Mouse (Mus musculus): Measurements from ENCODE around the gene Rab5c. TPM values are rescaled to one million over a fixed set of nuclear protein-coding genes. Genes with fewer than 3 reads are reported as not detected.

Rab5c gene
- total and polyA plus RNA-seq, 2 experiments from 2014 or later: 34.4 to 250 TPM

DNA sequence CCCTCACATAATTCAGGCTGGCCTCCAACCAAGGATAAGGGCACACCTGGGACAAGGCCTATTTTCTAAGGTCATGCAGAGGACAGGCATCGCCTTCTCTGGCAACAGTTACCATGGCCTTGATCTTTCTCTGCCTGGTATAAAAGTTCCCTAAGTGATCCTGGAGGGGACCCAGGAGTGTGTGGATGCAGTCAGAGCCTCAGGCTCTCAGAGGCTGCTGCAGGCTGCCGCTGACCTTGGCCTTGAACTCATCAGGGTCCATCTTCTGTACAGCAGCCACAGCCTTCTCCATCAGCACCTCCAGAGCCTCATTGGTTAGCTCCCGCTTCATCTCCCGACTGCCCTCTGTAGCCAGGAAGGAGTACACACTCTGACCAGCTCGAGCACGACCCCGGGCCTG, 40.1 kb downstream of the Rab5c start:
- no peak for TF ChIP-seq CTCF (IDR thresholded peaks at IDR 0.05)
- Histone ChIP-seq H3K4me2 (ENCODE audit: low read depth, low read length, poor library complexity, severe bottlenecking) (no peak overlapping the region), H3K4me3 (ENCODE audit: low read depth, low read length) (no peak overlapping the region), H3K9me3 (ENCODE audit: low read length) (no peaks in the 10 kb centered on the region), H3K36me3 (ENCODE audit: insufficient read depth, low read length) (no peaks in the 10 kb centered on the region), H3K27me3 (ENCODE audit: insufficient read depth, low read length) (no peaks in the 10 kb centered on the region), H3K27ac (ENCODE audit: low read depth, low read length) (no peak overlapping the region), H3K9ac (replicated peaks; ENCODE audit: low read length, poor library complexity, severe bottlenecking) (no peak overlapping the region), H3K4me1 (ENCODE audit: insufficient read depth, low read length) (no peaks in the 10 kb centered on the region)
- no peak for ATAC-seq (ENCODE audit: low FRiP score)
- DNase-seq (ENCODE audit: low spot score): no peak
- 78% methylated on average over 7 of the region's 7 CpGs for WGBS

DNA sequence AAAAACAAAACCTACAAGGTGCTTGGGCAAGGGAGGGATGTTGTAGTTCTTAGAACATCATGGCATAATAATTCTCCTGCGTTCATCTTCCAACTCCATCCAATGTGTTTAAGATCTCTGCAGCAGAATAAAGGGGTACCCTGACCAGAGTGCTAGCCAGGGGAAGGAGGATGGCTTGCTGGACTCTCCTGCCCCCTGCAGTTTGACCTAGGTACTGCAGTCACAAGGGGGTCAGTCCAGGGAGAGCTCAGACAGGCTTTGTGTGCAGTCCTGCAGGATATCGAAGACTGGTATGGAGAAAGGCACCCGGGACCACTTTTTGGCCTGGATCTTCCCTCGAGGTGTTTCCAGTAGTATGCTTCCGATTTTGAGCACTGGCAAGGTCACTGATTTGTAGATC, 43.1 kb downstream of the Rab5c start:
- H3K9ac ChIP-seq (replicated peaks; ENCODE audit: low read length, poor library complexity, severe bottlenecking): no peak overlapping the region
- H3K27me3 ChIP-seq (ENCODE audit: insufficient read depth, low read length): peaks cover 10% of the 10 kb centered on the region
- no peaks in the 10 kb centered on the region for H3K4me1 ChIP-seq (ENCODE audit: insufficient read depth, low read length)
- H3K27ac ChIP-seq (ENCODE audit: low read depth, low read length): no peak overlapping the region
- H3K36me3 ChIP-seq (ENCODE audit: insufficient read depth, low read length): no peaks in the 10 kb centered on the region
- H3K4me2 ChIP-seq (ENCODE audit: low read depth, low read length, poor library complexity, severe bottlenecking): no peak overlapping the region
- DNase-seq (ENCODE audit: low spot score): peak; percentile 63
- TF ChIP-seq CTCF (IDR thresholded peaks at IDR 0.05): peak; percentile 94
- H3K4me3 ChIP-seq (ENCODE audit: low read depth, low read length): no peak overlapping the region
- WGBS: 35% methylated on average over 5 of the region's 5 CpGs
- ATAC-seq (ENCODE audit: low FRiP score): no peak
- no peaks in the 10 kb centered on the region for H3K9me3 ChIP-seq (ENCODE audit: low read length)

DNA sequence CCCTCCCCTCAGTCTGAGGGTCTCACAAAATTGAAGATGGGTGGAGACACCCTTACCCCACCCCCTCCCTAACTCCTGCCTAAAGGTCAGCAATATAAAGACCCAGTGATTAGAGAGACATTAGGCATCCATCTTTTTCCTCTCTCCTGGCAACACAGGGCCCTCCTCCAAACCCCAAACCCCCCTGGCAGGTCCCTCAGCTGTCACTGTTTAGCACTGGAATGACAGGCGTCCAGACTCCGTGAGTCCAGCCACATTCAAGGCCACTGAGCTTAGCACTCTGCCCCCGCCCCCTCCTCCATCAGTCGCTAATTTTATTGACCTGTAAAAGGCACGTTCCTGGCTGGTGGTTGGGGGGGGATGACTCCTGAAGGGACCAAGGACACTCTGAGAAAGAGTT, 44.9 kb downstream of the Rab5c start:
- peaks cover 10% of the 10 kb centered on the region for H3K27me3 ChIP-seq (ENCODE audit: insufficient read depth, low read length)
- no peak overlapping the region for H3K9ac ChIP-seq (replicated peaks; ENCODE audit: low read length, poor library complexity, severe bottlenecking)
- 22% methylated on average over 5 of the region's 5 CpGs for WGBS
- no peak for TF ChIP-seq CTCF (IDR thresholded peaks at IDR 0.05)
- H3K36me3 ChIP-seq (ENCODE audit: insufficient read depth, low read length): no peaks in the 10 kb centered on the region
- H3K4me1 ChIP-seq (ENCODE audit: insufficient read depth, low read length): no peaks in the 10 kb centered on the region
- no peaks in the 10 kb centered on the region for H3K9me3 ChIP-seq (ENCODE audit: low read length)
- no peak overlapping the region for H3K4me3 ChIP-seq (ENCODE audit: low read depth, low read length)
- no peak overlapping the region for H3K27ac ChIP-seq (ENCODE audit: low read depth, low read length)
- no peak overlapping the region for H3K4me2 ChIP-seq (ENCODE audit: low read depth, low read length, poor library complexity, severe bottlenecking)
- ATAC-seq (ENCODE audit: low FRiP score): no peak
- DNase-seq (ENCODE audit: low spot score): no peak

DNA sequence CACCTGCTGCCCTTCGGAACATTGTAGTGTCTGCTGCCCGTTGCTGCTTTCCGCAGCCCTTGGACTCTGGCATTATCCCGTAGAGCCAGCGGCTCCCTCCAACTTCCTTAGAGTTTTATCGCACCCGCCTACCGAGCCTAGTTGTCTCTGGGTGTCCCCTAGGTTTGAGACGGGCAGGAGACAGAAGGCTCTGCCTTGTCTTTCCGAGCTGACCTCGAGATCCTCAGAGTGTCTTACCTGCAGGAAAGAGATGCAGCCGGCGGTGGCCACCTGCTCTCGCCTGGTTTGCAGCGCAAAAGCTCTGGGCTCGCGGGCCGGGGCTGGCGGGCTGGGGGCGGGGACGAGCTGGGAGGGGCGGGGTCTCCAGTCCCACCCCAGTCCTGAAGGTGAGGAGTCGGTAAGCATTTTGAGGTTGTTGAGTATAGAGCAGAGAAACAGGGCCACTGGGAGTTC, 45.8 kb downstream of the Rab5c start, which contains the start of gene Zfp385c:
TSS of gene Zfp385c (minus strand) at position 292 of the 453 bp plus-strand sequence.
- H3K27me3 ChIP-seq (ENCODE audit: insufficient read depth, low read length): peaks cover 10% of the 10 kb centered on the region
- ATAC-seq (ENCODE audit: low FRiP score) (no peak), DNase-seq (ENCODE audit: low spot score) (no peak)
- no peaks in the 10 kb centered on the region for H3K9me3 ChIP-seq (ENCODE audit: low read length)
- no peaks in the 10 kb centered on the region for H3K36me3 ChIP-seq (ENCODE audit: insufficient read depth, low read length)
- H3K4me2 ChIP-seq (ENCODE audit: low read depth, low read length, poor library complexity, severe bottlenecking): peak within 1 kb of the TSS; percentile 49
- WGBS: 5% methylated on average over 23 of the region's 23 CpGs
- H3K4me1 ChIP-seq (ENCODE audit: insufficient read depth, low read length): no peaks in the 10 kb centered on the region
- peak within 1 kb of the TSS; percentile 4; the same call in 1 of the 2 replicates for H3K4me3 ChIP-seq (ENCODE audit: low read depth, low read length)
- no peak within 1 kb of the TSS; the same call in 1 of the 2 replicates for H3K9ac ChIP-seq (replicated peaks; ENCODE audit: low read length, poor library complexity, severe bottlenecking)
- no peak within 1 kb of the TSS for H3K27ac ChIP-seq (ENCODE audit: low read depth, low read length)
- no peak for TF ChIP-seq CTCF (IDR thresholded peaks at IDR 0.05)

DNA sequence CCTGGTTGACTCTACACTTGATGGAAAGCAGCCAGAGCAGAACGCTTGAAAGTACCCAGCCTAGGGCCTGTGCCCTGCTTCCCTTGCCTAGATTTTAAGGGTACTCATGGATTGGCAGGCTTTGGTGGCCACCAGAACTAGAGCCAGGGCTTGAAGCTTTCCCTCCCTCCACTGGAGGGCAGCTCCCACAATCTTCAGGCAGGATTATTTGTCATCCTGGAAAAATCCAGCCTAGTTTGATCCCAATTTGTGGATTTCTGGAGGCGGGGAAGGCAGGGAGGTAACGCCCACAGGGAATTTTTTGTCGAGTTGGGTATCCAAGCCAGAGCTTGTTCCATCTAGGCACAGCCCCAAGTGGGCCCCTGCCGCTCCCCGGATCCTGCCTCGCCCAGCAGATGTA, 47.6 kb downstream of the Rab5c start:
- TF ChIP-seq CTCF (IDR thresholded peaks at IDR 0.05): 0 out of 2 replicates have a peak, but pooled peaks have one; percentile 12
- WGBS: 78% methylated on average over 7 of the region's 7 CpGs
- H3K9me3 ChIP-seq (ENCODE audit: low read length): no peaks in the 10 kb centered on the region
- no peaks in the 10 kb centered on the region for H3K4me1 ChIP-seq (ENCODE audit: insufficient read depth, low read length)
- no peak for DNase-seq (ENCODE audit: low spot score)
- H3K36me3 ChIP-seq (ENCODE audit: insufficient read depth, low read length): no peaks in the 10 kb centered on the region
- no peak for ATAC-seq (ENCODE audit: low FRiP score)
- H3K9ac ChIP-seq (replicated peaks; ENCODE audit: low read length, poor library complexity, severe bottlenecking): no peak overlapping the region
- no peak overlapping the region for H3K4me3 ChIP-seq (ENCODE audit: low read depth, low read length)
- H3K27me3 ChIP-seq (ENCODE audit: insufficient read depth, low read length): peaks cover 10% of the 10 kb centered on the region
- H3K4me2 ChIP-seq (ENCODE audit: low read depth, low read length, poor library complexity, severe bottlenecking): no peak overlapping the region
- H3K27ac ChIP-seq (ENCODE audit: low read depth, low read length): no peak overlapping the region

DNA sequence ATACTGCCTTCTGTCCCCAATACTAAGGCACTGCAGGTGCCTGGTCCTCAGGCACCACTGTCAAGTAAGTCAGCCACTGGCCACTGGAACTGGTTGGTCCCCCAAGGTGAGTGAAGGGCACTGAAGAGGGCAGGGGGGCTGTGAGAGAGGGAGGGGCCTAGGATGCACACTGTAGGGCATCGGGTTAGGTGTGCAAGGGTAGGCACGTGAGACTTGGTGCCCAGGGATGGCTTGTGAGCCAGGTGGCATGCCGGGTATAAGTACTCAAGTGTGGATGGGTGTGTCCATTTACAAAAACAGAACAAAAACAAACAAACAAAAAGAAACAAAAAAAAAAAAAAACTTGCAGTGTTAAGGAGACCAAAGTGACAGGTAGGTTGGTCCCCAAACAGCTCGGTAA, 49.6 kb downstream of the Rab5c start:
- Histone ChIP-seq H3K4me2 (ENCODE audit: low read depth, low read length, poor library complexity, severe bottlenecking) (no peak overlapping the region), H3K27ac (ENCODE audit: low read depth, low read length) (no peak overlapping the region), H3K4me1 (ENCODE audit: insufficient read depth, low read length) (no peaks in the 10 kb centered on the region), H3K9ac (replicated peaks; ENCODE audit: low read length, poor library complexity, severe bottlenecking) (no peak overlapping the region), H3K9me3 (ENCODE audit: low read length) (no peaks in the 10 kb centered on the region), H3K36me3 (ENCODE audit: insufficient read depth, low read length) (no peaks in the 10 kb centered on the region), H3K27me3 (ENCODE audit: insufficient read depth, low read length) (peaks cover 10% of the 10 kb centered on the region), H3K4me3 (ENCODE audit: low read depth, low read length) (no peak overlapping the region)
- no peak for ATAC-seq (ENCODE audit: low FRiP score)
- 80% methylated on average over 4 of the region's 4 CpGs for WGBS
- no peak for TF ChIP-seq CTCF (IDR thresholded peaks at IDR 0.05)
- DNase-seq (ENCODE audit: low spot score): no peak

All from midbrain, postnatal 0 days (tissue).